Mouse (Mus musculus): ENCODE measurements around the gene Nrp1.
A peak's percentile ranks its signal among the peaks of the same experiment; 100 is the strongest.

Nrp1 gene

DNA sequence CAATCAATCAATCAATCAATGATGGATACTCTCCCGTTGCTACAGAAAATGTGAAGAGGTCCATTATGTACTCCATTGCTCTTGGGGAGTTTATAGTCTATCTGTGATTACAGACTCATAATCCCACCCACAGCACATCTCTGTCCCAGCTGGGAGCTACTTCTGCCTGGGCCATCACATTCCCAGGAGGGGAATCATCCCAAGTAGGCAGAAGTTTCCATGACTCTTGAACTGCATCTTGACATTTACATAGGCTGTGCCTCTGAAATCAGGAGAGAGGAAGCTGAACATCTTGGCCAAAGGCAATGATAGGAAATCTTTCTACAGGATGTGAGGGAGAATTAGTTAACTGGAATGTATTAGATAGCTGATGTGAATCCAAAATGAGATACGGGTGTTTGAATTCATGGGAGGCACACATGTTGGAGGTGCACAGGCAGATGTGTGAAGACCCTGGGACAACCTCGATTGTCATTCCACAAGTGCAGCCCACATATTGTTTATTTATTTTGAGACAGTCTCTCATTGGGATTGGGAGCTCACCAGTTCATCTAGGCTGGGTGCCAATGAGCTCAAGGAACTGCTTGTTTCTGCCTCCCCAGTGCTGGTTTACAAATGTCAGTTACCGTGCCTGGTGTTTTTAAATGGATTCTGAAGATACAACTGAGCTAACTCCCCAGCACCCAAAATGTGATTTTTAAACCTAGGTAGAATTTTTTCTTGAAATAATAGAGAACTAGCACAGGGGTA lies 108.5 kb downstream of the Nrp1 start:
- DNase-seq (ENCODE audit: low spot score in 2 of 2): no peak

DNA sequence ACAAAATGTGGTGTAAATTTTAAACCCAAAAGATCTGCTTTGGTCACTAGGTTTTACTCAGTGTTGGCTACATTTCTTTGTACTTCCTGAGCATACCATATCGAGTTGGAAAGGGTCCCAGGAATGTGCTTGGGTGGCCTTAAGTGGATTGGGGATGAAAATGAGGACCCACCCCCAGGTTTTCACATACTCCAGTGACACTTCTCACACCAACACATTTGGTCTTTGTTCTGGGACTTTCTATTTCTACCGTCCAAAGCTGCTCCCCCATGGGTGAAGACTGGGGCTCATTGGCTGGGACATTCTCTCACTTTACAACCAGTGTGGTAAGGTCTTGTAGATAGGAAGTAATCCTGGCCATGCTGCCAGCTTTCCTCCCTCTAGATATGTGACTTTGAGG lies 111.7 kb downstream of the Nrp1 start:
- DNase-seq (ENCODE audit: low spot score in 2 of 2): no peak

DNA sequence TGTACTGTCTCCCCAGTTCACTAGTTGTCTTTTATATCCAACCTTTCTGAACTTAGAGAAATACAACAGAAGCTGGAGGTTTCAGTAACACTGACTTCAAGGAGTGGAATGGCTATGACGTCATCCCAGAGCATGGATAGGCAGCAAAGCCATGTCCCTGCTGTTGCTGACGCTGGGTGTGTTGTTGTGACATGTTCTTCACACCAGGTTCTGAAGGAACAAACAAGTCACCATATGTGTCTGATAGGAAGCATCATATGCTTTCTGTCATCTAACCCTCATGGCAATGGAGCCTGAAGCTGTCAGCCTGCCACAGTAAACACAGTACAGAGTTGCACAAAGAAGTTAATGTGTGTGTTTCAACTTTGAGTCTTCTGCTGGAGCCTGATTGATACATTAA lies 112.8 kb downstream of the Nrp1 start:
- no peak for DNase-seq (ENCODE audit: low spot score in 2 of 2)

DNA sequence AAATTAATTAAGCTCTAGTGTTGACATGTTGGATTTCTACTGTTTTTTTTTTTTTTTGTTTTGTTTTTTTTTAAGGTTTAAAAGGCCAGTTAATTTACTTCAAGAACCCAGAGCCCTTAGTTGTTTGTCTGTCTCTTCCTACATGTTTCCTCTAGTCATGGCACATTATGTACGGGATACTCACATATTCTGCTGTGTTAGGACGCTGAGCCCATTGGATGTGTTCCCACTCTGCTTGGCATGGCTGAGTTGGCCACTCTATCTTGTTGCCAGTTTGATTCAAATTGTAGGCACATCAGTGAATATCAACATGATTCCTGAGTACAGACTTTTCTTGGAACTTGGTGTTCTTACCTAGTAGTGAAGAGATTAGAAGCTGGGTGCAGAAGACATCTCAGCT lies 114.5 kb downstream of the Nrp1 start:
- no peak for DNase-seq (ENCODE audit: low spot score in 2 of 2)

DNA sequence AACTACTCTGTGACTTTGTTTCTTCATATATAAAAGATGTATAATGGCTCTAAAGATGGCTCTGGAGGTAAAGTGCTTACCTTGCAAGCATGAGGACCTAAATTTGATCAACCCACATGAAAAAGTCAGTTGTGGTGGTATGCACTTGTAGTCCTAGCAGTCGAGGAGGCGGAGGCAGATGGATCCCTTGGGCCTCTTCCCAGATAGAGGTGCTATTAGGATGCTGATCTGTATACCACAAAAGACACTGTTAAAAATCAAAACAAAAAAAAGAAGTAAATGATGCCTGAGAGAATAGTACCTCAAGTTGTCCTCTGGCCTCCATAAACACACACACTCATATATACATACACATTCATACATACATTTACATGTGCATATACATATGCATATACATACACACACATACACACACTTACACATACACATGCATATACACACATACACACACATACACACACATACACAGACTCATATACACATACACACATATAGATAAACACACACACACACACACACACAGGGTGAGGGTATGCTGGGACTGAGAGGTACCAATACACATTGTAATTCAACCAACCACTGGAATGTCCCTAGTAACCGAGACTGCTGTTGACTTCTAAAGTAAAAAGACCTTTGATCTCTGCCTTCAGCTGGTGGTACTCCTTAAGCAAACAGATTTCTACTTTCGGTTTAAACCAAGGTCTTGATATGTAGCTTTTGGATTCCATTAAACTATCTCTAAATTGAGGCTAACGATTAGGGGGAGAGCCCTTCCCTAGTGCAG lies 115.2 kb downstream of the Nrp1 start:
- no peak for DNase-seq (ENCODE audit: low spot score in 2 of 2)

GRCm38 (mm10) chr8:128474614-128475013 lies 116.2 kb downstream of the Nrp1 start:
- DNase-seq (ENCODE audit: low spot score in 2 of 2): no peak

DNA sequence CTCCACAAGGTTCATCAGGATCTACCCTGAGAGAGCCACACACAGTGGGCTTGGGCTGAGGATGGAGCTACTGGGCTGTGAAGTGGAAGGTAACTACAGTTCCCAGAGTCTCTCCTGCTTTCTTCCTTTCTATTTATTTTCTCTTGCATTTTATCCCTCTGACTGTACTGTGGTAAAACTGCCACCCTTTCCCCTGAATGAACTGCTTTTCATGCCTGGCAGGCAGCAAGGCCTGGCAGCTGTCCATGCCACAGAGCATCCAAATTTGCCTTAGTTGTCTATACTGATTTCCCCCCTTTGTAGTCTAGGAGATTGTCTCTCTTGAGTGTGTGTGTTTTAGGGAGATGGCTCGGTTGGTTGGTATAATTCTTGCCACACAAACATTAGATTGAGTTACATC lies 117.8 kb downstream of the Nrp1 start:
- no peak for DNase-seq (ENCODE audit: low spot score in 2 of 2)

GRCm38 (mm10) chr8:128478017-128478416 lies 119.6 kb downstream of the Nrp1 start:
- no peak for DNase-seq (ENCODE audit: low spot score in 2 of 2)

DNA sequence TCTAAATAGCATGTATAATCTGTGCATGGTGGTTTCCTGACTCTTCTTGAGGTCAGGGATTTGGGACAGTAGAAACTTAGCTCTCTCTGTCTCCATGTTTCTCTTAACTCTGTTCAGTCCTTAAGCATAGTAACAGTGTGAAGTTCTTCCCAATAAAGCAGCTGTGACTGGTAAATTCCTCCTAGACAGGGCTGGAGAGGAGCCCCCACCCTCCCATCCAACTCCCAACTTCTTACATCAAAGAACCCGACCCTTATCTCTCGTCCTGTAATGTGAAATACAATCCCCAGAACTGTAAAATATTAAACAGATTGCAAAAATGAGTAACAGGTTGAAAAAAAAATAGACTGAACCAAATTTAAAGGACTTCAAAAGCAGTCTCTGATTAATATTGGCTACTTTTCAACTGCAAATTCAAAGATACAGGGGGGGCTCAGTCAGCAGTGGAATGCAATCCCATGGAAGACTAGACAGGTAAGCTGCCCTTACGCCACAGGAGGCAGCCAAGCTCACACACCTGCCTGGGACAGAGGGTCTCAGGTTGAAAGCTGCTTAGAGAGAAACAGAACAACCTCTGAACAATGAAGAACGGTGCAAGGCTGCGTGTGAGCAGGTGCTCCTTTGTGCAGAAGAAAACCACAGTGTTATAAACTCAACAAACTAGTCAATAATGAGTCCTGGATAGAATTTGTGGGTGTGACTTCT lies 121.1 kb downstream of the Nrp1 start:
- no peak for DNase-seq (ENCODE audit: low spot score in 2 of 2)

DNA sequence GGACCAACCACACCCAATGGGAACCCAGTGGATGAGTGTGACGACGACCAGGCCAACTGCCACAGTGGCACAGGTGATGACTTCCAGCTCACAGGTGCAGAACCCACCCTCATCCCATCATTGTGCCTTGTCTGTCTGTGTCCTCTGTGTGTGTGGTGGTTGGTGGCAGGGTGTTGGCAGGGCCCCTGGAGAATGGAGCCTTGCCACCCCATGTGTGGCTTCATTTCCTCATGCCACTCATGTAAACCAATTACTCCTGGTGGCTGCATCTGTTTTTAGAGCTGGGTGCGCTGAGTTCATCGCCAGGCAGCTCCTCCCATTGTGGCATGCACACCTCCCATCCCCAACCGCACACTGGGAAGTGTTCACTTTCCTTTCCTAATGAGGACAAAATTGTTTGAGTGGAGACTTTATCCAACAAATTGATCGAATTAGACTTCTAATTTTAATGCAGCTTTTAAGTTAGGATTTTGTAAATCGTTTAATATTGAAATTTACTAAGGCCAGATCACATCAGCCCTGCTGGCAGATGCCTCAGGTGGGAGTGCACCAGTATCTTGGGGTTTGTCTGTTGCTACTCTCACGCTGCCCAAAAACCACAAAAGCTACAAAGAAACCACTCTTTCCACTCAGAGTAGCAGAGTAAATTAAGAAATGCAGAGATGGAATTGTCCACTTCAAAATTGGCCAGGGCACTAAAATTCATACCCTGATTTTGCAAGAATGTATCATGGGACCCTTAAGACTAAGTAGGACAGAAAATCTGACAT lies 122.7 kb downstream of the Nrp1 start:
- no peak for DNase-seq (ENCODE audit: low spot score in 2 of 2)

- no peak for DNase-seq (ENCODE audit: low spot score in 2 of 2)
Measured at GRCm38 (mm10) chr8:128483344-128483743, 124.9 kb downstream of the Nrp1 start.

GRCm38 (mm10) chr8:128484720-128485124 lies 126.3 kb downstream of the Nrp1 start:
- no peak for DNase-seq (ENCODE audit: low spot score in 2 of 2)

DNA sequence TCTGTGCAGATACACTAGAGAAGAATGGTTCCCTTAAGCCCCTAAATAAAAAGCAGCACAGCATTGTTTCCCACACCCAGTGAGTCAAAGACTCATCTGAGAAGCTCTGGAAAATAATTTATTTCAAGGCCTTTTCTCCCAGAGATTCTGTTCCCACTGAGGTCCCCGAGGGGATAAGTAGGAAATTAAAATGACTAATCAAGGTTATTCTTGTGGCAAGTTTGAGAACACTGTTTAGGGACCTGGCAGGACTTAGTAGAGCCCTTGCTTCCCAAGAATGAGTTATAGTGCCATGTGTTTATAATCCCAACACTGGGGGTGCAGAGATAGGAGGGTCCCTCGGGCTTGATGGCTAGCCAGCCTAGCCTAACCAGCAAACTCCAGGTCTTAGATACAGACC lies 127.6 kb downstream of the Nrp1 start:
- no peak for DNase-seq (ENCODE audit: low spot score in 2 of 2)

- DNase-seq (ENCODE audit: low spot score in 2 of 2): no peak
Measured at GRCm38 (mm10) chr8:128487966-128488931, 129.8 kb downstream of the Nrp1 start.

DNA sequence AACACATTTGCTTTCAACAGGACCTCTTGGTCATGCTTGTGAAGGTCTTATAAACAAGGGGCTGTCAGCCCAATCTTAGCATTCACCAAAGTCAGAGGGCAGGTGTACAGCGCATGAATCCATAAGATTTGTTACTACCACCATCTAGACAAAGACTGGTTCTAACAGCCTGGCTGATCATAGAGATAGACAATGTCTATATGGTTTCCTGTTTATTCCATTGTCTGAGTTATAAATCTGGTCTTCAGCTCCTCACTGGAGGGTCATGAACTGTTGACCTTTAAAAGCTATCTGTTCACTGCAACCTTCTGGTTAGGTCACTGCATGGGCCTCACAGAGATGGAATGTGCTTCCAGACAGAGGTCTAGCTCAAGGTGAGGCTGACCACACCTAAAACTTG lies 130.9 kb downstream of the Nrp1 start:
- DNase-seq (ENCODE audit: low spot score in 2 of 2): no peak

GRCm38 (mm10) chr8:128491126-128492067 lies 133.0 kb downstream of the Nrp1 start:
- peak; percentile 22 to 76 for DNase-seq (ENCODE audit: low spot score in 2 of 2)

DNA sequence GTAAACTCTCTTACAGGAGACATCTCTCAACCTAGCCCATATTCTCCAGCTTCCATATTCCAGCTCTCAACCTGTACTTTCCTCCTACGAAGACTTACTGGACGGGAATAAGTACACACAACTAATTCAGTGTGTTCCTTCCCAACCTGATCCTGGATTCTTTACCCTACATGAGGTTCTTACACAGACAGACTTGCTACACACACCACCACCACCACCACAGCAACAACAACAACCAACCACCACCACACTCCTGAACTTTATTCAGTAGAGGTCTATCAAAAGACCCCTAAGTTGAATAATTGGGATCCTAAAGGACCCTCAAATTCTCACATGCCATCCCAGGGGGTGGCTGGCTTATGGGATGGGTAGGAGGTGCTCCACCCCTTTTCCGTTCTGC lies 135.4 kb downstream of the Nrp1 start:
- no peak for DNase-seq (ENCODE audit: low spot score in 2 of 2)

GRCm38 (mm10) chr8:128498836-128499235 lies 140.4 kb downstream of the Nrp1 start:
- DNase-seq (ENCODE audit: low spot score in 2 of 2): no peak

- no peak for DNase-seq (ENCODE audit: low spot score in 2 of 2)
Measured at GRCm38 (mm10) chr8:128504136-128504829, 145.9 kb downstream of the Nrp1 start.
